Mouse (Mus musculus) heart, postnatal 36 days (tissue): Measurements from ENCODE around the gene Kat5. TPM values are rescaled to one million over a fixed set of nuclear protein-coding genes. Genes with fewer than 3 reads are reported as not detected.

Experiments used
- DNase-seq, 2 experiments: peaks; one replicate each; pipeline ENCODE4 v3.0.0; 2021 to 2022
- intact Hi-C: fragments of 180-260 bp; cut with DNase I; formaldehyde crosslinking; loops from one replicate; pipeline ENCODE4 v1.15.1; 2025
- total RNA-seq, 2 experiments: library from RNA; stranded (reverse); gene quantifications; 2 replicates each; pipeline ENCODE4 v1.2.3; 2021

The Kat5 gene
- 10 to 100 TPM; 30.3 to 37.0 TPM for total RNA-seq

DNA sequence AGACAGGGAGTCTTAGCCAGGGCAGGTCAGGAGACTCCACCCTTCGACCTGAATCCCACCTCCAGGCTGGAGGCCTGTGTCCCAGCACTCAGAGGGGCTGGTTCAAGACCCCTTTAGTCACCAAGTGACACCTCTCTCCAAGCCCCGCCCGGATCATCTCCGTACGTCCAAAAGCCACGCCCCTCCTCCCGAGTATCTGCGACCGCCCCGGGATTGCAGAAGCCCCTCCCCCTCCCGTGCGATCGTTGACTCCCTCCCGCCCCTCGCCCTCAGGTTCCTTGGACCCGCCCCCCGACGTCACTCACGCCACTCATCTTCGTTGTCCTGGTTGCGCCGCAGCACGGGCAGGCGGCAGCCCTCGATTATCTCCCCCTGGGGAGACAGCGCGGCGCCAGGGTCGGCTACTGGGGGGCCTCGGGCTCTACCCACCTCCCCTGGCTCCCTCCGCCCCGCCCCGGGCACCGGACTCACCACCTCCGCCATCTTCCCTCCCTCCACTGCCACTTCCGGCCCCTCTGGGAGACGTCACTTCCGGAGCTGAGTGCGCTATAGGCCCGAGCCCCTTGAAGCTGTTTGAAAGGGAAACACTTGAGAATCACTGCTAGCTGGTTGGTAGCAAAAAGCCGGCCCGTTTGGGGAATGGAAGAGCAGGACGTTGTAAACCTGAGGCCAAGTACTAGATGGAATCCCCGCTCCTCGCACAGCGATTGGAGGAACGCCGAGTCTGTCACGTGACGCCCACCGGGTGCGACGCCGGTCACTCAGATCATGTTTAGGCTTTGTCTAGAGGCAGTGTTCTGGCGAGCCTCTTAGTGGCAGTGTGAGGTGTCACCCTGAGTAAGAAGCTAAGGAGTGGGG is at the start of gene Kat5:
Kat5 (minus strand) TSS at position 691 of the 858 bp plus-strand sequence.
- DNase-seq = peak; percentile 90 to 99
- intact Hi-C loops = loop anchor here (2.0 kb wide), 2 partner anchors 51 to 77 kb away; no protein-coding TSS in a partner anchor

DNA sequence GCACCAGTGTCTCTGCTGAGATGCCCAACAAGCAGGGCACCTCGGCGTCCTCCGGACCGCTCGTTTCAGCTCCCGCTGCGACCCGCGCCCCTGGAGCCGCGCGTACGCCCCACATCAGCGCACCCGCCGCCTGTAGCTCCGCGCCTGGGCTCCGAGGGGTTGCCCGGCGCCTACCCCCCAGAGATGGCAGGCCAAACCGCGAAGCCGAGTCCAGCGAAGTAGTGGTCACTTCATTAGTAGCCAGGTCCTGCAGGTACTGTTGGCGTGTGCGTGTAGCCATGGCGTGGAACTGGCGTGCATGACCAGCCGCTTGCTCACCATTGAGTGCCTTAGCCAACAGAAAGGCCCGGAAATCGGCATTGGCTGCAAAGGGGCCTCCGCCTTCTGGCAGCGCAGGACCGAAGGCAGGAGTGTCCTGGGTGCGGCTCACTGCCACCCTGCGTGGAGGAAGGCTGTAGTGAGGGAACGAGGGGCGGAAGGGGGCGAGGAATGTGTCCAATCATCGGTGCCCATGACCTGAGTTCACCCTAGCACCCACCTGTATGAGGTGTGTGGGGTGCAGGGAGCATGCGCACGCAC is 44.8 kb upstream of the Kat5 start:
- intact Hi-C loops = no loop called here
- no peak for DNase-seq

DNA sequence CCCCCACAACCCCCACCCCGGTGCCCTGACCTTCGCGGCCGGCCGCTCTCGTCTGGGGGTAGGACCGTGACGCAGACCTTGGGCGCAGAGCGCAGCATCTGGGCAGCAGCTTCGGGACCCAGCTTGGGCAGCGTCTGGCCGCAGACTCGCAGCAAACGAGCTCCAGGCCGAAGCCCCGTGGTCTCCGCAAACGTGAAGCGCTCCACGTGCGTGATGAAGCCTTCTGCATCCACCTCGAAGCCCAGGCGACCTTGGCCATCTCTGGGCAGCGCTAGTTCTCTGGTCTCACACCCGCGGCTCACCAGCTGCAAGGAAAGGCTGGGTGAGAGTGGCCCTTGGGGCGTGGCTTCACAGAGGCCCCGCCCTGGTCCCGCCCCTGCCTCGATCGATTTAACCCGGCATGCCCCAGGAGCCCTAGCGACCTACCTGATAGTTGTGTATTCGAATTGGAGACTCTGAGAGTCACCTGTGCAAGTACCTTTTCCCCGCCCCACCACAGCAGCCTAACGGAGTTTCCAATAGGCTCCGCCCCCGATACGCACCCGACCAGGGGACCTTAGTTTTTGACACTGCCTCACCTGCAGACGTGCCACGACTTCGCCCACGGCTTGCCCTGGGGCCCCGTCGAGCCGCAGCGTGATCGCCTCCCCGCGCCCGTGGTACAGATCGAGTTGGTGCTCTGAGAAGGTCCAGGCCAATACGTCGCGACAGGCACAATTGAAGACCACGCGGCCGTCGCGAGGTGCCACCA is 44.1 kb upstream of the Kat5 start:
- peak in 1 of 2 experiments; percentile 1 for DNase-seq
- intact Hi-C loops = no loop called here

DNA sequence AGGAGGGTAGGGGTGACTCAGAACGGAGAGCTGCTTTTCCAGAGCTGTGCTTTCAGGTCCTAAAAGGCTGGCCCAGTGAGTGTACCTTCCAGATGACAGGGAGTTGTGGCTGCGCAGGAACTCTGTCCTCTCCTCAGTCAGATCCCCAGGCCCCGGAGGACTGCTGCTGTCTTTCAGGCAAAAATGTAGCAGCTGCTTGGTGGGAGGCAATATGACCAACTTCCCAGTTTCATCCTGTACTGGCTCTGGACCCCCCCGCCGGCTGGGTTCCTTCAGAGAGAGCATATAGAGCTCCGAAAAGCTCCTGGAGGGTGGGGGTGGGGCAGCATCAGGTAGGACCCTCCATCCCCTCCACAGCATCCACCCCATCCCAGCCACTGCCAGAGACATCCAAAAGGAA is 42.5 kb upstream of the Kat5 start:
- peak in 1 of 2 experiments; percentile 1 for DNase-seq
- intact Hi-C loops = no loop called here

DNA sequence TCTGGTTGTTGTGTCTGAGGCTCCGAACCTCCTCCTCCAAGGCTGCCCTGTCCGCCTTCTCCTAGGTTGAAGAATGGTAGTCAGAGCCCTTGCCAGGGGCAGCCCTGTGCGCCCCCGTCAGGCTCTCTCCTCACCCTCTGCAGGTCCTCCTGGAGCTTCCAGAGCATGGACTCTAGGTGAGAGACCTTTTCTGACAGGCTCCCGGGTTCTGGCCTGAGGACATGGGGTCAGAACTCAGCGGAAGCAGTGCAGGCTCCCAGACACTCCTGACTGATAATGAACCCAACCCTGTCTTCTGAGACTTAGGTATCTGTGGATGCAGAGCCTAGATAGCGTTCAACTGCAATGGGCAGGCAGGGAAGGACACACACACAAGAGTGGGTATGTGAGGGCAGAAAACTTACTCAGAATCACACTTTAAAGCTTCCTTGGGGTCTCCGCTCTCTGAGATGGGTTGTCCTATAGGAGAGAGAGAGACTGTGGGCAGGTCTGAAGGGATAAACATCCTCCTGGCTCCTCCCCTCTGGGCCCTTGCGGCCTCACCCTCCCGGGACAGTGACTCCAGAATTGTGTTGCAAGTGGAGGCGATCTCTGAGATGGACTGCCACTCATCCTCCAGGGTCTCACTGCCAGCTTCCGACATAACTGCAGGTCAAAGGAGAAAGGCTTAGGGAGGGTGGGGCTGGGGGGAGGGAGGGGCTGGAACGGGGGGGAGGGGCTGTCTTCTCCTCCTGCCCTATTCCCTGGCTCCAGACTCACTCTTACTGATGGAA is 41.7 kb upstream of the Kat5 start:
- intact Hi-C loops = no loop called here
- DNase-seq = no peak

DNA sequence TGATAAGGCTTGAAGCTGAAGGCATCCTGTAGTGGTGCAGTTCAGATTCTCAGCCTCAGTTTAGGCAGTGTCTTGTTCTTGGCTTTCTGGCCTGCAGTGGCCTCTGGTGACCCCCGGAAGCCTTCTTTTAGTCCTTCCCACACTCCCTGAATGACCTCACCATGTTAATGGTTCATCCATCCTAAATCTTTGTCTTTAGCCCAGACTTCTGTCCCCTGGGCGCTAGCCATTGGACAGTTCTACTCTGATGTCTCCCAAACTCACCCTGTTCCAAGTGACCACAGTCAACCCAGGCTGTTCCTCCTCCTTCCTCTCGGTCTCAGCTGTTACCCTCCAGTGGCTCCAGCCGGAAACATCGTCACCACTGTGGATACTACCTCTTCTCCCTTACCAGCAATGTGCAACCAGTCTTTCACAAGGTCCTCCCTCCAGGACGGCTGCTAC is 39.3 kb upstream of the Kat5 start:
- DNase-seq = peak; percentile 52 to 61
- intact Hi-C loops = no loop called here

DNA sequence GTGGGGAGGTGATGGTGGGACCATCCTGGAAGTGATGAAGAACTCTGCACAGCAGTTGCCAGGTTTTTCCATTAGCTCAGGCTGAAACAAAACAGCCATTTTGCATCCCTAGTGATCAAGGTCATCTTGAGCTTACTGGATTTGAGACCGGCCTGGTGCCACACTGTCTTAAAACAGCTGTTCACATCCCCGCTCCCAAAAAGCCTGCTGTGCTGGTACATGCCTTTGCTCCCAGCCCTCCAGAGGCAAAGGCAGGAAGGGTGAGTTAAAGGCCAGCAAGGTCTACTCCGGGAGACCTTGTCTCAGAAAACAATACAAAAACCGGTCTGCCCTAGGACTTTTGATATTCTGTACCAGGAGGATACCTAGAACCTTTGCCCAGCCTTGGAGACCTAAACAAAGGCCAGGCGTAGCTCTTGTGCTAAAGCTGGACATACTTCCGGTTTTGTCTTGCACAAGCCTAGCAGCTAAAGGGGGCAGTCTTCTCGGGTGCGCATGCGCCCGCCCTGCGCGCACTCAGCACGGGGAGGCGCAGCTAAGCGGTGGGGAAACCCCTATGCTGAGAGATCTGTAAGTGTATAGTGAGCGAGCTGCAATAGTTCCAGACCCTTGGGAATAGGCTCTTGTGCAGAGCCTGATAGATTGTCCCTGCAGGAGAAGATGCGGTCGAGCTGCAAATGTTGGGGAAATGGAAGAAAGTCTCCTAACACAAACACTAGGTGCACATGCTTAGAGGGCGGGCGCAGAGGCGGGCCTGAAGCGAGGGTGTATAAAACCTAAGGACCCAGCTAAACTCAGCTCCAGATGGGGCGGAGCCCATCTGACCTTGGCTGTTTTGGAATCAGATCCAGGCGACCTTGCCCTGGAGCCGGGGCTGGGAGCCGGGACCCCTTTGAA is 38.6 kb upstream of the Kat5 start:
- intact Hi-C loops = no loop called here
- peak; percentile 81 to 87 for DNase-seq

DNA sequence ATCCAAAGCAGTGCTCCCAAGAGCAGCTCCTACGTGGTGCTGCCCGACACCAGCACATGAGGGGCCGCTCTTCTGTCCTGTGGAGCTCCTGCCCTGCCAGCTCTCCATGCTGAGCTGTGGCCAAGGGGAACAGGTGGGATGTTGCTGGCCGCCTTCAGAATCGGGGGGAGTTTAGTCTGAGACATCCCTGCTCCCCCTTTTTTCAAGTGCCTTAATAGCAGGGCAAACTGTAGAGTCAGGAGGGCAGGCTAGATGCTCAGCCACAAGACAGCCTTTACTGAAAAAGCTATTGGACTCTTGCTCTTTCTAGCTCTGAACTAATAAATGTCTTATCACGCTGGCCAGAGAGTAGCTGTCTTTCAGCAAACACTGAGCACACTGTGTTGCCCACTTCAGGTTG is 37.8 kb upstream of the Kat5 start:
- DNase-seq = no peak
- intact Hi-C loops = no loop called here

DNA sequence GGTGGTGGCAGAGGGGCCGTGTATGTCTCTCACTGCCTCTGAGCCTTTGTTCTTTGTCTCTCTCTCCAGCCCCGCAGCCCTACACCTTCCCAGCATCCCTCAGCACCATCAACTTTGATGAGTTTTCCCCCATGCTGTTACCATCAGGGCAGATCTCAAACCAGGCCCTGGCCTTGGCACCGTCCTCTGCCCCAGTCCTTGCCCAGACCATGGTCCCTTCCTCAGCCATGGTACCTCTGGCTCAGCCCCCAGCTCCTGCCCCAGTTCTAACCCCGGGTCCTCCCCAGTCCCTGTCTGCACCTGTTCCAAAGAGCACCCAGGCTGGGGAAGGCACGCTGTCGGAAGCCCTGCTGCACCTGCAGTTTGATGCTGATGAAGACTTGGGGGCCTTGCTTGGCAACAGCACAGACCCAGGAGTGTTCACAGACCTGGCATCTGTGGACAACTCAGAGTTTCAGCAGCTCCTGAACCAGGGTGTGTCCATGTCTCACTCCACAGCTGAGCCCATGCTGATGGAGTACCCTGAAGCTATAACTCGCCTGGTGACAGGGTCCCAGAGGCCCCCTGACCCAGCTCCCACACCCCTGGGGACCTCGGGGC is 36.8 kb upstream of the Kat5 start:
- intact Hi-C loops = no loop called here
- no peak for DNase-seq

DNA sequence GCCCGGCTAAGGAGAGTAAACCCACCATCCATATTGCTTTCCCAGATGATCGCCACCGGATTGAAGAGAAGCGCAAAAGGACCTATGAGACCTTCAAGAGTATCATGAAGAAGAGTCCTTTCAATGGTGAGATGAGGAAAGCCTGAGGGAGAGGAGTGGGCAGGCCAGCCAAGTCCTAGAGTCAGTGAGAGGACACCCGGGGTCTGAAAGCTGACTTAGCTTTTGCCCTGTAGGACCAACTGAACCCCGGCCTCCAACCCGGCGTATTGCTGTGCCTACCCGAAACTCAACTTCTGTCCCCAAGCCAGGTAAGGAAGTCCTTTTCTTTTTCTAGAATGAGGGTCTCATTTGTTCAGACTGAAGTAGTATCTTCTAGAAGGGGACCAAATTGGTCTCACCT is 35.2 kb upstream of the Kat5 start:
- intact Hi-C loops = no loop called here

DNA sequence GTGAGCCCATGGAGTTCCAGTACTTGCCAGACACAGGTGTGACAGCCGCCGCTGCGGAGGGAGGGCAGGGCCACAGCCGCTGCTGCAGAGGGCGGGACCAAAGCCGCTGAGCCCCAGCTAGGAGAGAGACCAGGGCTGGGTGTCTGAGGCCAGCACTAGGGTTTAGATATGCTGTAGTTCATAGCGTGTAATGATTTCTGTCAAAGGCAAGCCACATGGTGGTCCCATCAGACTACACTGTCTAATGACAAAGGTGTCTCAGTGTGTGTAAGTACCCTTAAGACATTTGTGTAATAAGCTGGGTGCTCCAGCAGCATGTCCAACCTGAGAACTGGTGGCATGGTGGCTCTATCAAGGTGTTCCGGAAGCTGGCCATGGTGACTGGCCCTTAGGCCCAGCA is 31.6 kb upstream of the Kat5 start:
- no peak for DNase-seq
- intact Hi-C loops = loop anchor here (2.0 kb wide), 1 partner anchor 19 kb away; no protein-coding TSS in a partner anchor

More for the DNA sequence above, 35.2 kb upstream of the Kat5 start:
- DNase-seq = no peak

DNA sequence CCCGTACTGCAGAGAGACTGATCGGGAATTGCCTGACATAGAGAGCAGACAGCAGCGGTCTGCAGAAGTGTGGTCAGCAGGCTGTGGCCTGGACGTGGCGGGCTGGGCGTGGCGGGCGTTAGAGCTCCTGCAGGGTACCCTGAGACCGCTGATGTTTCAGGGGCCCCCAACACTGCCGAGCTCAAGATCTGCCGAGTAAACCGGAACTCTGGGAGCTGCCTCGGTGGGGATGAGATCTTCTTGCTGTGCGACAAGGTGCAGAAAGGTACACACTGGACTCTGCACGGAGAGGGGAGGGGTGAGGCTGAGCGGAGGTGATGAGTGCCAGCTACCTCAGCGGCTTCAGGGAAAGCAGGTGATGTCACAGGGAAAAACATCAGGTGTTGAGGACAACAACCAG is 31.0 kb upstream of the Kat5 start:
- no peak for DNase-seq
- intact Hi-C loops = loop anchor here (2.0 kb wide), 1 partner anchor 20 kb away; no protein-coding TSS in a partner anchor

DNA sequence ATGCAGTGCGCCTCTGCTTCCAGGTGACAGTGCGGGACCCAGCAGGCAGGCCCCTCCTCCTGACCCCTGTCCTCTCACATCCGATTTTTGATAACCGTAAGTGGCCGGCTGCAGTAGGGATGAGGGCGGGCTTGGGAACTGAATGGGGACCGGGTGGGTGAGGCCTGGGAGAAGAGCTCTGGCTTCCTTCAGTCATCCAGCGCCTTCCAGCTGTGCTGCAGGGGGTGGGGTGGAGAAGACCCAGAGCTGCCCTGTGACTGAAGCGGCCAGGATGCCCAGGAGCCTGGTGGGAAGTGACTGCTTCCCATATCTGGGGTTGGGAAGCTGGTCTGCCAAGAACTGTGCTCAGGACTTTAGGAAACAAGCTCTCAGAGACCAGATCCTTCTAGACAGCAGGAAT is 30.3 kb upstream of the Kat5 start:
- intact Hi-C loops = loop anchor here (2.0 kb wide), 1 partner anchor 20 kb away; no protein-coding TSS in a partner anchor
- DNase-seq = no peak

DNA sequence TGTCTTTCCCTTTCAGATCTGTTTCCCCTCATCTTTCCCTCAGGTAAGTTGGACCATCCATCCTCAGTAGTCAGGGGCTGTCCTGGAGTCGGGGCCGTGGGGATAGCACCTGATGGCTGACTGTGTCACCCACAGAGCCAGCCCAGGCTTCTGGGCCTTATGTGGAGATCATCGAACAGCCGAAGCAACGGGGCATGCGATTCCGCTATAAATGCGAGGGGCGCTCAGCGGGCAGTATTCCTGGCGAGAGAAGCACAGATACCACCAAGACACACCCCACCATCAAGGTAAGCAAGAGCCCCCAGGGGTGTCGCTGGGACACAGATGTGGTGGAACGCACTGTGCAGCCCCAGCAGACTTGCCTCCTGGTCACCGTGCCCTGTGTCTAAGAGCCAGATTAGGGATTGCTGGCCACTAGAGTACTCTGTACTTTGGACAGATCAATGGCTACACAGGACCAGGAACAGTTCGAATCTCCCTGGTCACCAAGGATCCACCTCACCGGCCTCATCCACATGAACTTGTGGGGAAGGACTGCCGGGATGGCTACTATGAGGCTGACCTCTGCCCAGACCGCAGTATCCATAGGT is 28.5 kb upstream of the Kat5 start:
- no peak for DNase-seq
- intact Hi-C loops = loop anchor here (5.0 kb wide), 1 partner anchor 89 kb away; the partner anchor contains the start of genes Ehbp1l1 and Fam89b

DNA sequence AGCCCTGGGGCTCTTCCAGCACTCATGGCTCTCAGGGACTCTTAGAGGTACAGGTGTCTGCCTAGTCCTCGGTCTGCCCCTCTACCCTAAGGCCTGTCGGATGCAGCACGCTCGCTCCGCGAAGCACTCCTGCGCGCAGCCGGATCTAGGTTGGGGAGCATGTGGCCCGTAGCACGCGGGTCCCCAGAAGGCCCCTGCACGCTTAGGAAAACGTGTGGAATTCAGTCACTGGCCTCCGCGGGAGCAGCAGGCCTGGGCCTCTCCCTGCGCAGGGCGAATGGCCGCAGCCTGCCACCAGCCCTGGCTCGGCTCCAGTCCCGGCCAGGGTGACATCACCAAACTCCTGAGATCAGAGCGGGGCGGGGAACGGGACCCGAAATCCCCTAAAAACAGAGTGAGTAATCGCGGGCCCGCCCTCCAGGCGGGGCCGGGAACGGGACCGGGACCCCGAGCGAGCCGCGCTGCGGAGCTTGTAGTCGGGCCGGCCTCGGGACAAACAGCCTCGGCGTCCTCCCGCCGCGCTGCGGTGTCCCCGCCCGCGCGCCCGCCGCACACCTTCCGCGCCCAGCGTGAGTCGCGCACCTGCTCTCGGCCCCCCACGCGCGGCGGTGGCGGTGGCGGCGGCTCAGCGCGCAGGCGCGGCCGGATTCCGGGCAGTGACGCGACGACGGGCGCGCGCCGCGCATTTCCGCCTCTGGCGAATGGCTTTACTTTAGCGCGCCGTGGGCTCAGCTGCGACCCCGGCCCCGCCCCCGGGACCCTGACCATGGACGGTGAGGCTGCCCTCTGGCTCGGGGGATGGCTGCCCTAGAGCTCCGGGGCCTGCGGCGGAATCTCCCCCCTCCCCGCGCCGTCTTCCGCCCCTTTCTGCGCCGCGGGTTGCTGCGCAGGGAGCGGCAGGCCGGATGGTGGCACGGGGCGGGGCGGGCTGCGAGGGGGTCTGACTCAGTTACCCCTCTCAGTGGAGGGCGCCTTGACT is 27.3 kb upstream of the Kat5 start, which contains the start of gene Rela:
Rela (plus strand) TSS at position 415 of the 979 bp plus-strand sequence.
- intact Hi-C loops = loop anchor here (2.0 to 5.0 kb wide), 2 partner anchors 51 to 90 kb away; partner anchors contain the start of genes Ehbp1l1, Fam89b, Map3k11 and Pcnx3
- DNase-seq = peak; percentile 94 to 97

DNA sequence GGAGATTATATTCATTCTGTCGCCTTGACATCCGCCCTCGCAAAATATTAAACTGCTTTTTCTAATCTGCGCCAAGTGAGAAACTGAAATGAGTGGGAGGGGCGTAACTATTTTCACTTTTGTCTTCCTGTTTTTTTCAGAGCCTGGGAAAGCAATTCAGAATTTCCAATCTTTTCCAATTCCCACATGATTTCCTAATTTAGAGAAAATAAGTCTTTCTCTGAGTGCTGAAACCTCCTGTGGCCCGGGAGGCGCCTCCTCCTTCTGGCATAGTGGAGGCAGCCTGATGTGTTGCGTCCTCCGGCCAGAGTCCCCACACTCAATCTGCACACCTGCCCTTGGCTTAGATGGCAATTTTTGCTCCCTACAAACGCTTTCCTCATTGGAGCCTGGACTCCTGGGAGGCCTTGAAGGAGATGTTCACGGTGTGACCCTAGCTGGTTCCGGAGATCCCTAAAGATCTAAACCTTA is 26.6 kb upstream of the Kat5 start:
- intact Hi-C loops = loop anchor here (2.0 to 5.0 kb wide), 2 partner anchors 52 to 91 kb away; partner anchors contain the start of genes Ehbp1l1, Fam89b, Map3k11 and Pcnx3
- peak in 1 of 2 experiments; percentile 57 for DNase-seq
